Mouse (Mus musculus): Measurements from ENCODE around the gene Gldc.
"Not testable (repeated sequence)": the region's sequence is repeated elsewhere in the genome, so short reads cannot be mapped to it uniquely, and the experiment has no call there.

The Gldc gene

GRCm38 (mm10) chr19:30174919-30175571 is at the start of gene Gldc:
Gldc (minus strand) TSS chr19:30175429.
- DNase-seq = peak; percentile 4

- DNase-seq = not testable (repeated sequence)
Measured at GRCm38 (mm10) chr19:30222593-30222992, 47.4 kb upstream of the Gldc start.

GRCm38 (mm10) chr19:30217335-30217734 is 42.1 kb upstream of the Gldc start:
- DNase-seq = peak; percentile 47

DNA sequence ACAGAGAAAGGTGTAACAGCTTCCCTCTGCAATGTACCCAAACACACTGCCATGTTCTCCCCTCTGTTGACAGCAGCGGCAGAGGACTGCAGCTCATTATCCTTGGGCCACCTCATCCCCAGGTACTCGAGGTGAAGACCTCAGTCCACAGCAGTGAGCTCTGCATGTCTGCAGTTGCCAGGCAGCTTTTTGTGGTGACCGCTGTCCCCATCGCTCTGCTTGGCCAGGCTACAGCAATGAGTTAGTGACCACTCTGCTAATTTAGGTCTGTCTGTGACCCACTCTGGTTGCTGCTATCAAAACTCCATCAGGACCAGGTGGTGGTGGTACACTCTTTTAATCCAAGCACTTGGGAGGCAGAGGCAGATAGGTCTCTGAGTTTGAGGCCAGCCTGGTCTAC is 41.0 kb upstream of the Gldc start:
- no peak for DNase-seq

GRCm38 (mm10) chr19:30215736-30216135 is 40.5 kb upstream of the Gldc start:
- not testable (repeated sequence) for DNase-seq

DNA sequence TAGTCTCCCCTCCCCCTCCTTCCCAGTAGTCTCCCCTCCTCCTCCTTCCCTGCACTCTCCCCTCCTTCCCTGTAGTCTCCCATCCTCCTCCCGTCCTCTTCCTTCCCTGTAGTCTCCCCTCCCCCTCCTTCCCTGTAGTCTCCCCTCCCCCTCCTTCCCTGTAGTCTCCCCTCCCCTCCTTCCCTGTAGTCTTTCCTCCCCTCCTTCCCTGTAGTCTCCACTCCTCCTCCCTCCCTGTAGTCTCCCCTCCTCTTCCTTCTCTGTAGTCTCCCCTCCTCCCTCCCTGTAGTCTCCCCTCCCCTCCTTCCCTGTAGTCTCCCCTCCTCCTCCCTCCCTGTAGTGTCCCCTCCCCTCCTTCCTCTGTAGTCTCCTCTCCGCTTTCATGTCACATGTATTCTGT is 38.8 kb upstream of the Gldc start:
- no peak for DNase-seq

- not testable (repeated sequence) for DNase-seq
Measured at GRCm38 (mm10) chr19:30209006-30209405, 33.8 kb upstream of the Gldc start.

DNA sequence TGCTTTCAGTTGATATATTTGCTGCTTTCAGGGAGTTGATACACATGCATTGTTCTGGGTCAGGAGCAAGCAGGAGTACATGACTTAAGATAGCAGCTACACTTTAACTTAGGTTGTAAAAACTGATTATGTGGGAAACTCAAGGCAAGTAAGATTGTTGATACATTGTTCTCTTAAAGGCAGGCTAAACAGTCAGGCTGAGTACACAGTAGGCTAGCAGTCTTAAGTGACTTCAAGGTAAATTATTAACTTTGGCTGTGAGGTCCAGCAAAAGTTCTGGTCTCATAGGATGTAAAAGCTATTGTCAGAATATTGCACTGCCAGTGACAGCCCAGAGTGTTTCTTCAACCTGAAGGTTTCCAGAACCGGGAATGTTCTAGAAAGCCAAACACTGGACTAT is 31.8 kb upstream of the Gldc start:
- no peak for DNase-seq

DNA sequence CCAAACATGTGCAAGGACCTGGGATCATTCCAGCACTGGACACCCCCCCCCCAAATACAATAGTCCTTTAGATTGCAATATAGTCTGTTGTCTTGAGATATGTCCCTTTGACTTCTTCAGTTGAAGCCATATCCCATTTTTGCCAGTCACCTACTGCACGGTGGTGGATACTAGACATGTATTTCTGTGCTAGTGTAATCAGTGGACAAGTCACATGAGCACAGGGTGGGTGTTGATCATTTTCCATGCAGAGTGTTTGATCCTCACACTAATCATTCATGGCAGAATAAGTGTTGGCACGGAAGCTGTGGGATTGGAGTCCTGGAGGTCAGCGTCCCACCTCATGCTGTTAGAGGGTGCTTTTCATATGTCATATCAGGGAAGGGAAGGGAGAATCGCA is 30.6 kb upstream of the Gldc start:
- DNase-seq = no peak

DNA sequence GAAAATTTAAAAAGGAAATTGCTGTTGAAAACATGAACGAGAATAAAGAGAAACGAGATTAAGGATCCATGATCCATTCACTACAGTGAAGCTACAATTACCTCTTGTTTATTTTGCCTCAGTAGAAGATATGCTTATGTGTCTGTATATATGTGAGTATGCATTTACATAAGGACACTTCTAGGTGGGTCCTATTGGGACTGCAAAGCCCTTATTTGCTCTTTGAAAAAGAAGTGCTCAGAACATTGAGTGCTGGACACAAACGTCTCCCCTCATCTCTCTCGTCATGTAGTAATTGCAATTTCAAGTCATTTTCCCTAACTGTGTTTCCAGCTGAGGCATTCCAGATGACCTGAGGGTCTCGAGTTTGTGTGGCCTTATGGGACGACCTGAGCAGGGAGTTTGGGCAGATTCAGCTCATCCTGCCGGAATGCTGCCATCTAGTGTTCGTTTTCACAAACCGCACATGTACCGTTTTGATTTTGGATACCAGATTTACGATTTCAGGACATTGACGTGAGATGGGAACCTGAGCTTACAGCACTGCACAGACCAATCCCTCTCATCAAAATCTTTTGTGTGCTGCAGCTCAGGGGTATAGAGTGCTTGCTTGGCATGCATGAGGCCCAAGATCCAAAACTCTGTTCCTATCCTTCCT is 30.1 kb upstream of the Gldc start:
- peak; percentile 28 for DNase-seq

- no peak for DNase-seq
Measured at GRCm38 (mm10) chr19:30202177-30202576, 26.9 kb upstream of the Gldc start.

GRCm38 (mm10) chr19:30194999-30195398 is 19.8 kb upstream of the Gldc start:
- DNase-seq = no peak

DNA sequence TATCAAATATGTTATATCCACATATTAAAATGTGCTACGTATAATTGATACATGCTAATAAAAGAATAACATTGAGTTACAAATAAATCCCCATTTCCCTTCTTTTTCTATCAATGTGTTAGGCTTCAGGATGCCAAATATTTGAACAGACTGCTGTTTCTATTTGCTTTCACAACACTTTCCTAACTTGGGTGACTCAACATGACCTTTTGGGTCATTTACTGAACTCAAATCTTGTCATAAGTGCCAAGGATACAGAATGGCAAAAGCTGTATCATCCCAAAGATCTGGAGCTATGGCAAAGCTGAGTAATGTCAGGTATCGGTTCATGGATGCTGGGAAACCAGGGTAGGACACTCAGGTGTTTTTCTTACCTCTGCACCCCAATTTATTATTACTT is 12.0 kb upstream of the Gldc start:
- DNase-seq = no peak

GRCm38 (mm10) chr19:30185536-30185935 is 10.3 kb upstream of the Gldc start:
- DNase-seq = no peak

GRCm38 (mm10) chr19:30179979-30180378 is 4.8 kb upstream of the Gldc start:
- no peak for DNase-seq

DNA sequence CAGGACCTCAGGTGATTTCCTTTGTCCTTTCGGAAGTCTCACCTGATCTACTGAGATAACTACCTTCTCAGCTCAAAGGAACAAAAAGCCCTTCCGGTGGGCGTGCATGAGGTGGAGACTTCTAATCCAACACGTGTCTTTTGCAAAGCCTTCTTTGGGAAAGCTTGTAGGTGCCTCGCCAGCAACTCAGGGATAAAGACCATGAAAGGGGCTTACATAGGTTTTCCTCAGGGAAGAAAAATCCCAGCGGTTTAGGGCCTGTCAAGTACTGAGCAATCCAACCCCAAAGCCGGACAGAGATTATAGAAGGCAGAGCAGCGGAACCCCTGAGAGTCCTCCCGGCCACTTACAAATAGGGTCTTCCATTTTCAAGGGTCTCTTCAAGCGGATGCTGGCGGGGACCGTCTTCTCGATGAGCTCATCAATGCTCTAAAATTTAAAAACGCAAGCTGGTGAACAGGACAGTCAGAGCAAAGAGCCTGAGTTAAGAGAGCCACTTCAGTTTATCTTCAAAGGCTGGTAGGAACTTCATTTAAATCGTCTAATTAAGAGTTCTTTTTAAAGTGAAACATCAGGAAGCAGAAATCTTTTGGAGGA is 1.1 kb downstream of the Gldc start:
- no peak for DNase-seq

- no peak for DNase-seq
Measured at GRCm38 (mm10) chr19:30171346-30172055, 3.7 kb downstream of the Gldc start.

DNA sequence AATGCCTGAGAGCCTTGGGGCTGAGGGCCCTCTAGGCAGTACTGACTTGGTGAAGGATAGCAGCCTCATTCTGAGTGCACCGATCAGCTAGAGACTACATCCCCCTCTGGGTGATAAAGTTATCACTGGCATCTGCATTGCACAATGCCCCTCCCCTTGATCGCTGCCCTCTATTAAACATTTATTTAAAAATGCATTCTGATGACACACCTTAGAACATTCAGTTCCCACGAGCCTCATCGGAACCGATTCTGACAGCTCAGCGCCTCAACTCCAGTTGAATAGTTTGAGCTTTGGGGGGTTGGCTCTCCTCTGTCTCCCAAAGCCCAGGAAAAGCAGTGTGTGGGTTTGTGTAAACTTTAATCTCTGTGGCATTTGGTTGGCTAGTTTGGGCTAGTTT is 4.9 kb downstream of the Gldc start:
- DNase-seq = no peak

DNA sequence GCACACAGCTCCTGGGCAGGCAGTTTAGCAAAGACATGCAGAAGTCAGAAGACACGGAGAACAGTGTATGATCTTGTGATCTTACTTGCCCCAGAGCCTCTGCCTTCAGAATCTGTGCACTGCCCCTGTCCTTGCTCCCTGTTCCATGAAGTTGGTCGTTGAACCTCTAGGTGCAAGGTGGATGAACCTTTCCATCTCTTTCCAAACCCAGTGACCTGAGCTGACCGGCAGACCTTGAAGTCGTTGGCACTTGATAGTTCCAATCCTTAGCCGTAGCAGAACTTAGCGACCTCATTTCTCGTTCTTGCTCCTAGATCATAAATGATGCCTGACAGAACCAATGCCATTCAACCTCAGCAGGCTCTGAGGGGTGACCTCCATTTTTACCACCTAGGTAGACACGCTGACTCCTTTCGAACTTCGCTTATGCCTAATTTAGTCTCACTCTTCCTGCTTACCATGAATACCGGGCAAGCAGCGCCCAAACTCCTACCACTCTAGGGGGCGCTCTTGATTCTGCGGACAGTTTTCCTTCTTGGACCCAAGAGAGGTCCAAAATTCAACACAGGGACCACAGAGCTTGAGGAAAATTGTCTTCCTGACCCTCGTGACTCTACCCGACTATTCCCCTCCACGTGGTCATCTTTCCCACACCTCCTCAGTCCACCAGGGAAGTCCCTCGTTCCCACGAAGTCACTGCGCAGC is 8.3 kb downstream of the Gldc start:
- DNase-seq = no peak

GRCm38 (mm10) chr19:30164228-30164627 is 11.0 kb downstream of the Gldc start:
- DNase-seq = no peak

- DNase-seq = no peak
Measured at GRCm38 (mm10) chr19:30162808-30163207, 12.4 kb downstream of the Gldc start.

GRCm38 (mm10) chr19:30160021-30160420 is 15.2 kb downstream of the Gldc start:
- DNase-seq = no peak

GRCm38 (mm10) chr19:30158189-30158588 is 17.0 kb downstream of the Gldc start:
- no peak for DNase-seq

Measured in thymus, postnatal 14 days (tissue).